Mouse (Mus musculus) lung, postnatal 0 days (tissue): ENCODE results near the gene Trim41. TPM values are rescaled to one million over a fixed set of nuclear protein-coding genes. Genes with fewer than 3 reads are reported as not detected.

Experiments used
- ATAC-seq: fragments of 200-750 bp; cut with Nextera tagmentation; 2 replicates; pipeline ENCODE4 v1.8.0; 2017; ENCODE audit warnings: moderate library complexity
- DNase-seq: peaks from one replicate; pipeline ENCODE4 v3.0.0-alpha.2; 2016; ENCODE audit warnings: low spot score
- H3K27ac ChIP-seq: fragments of 300-500 bp; sonication (generic); 2 replicates; pipeline ENCODE4 v1.5.1; 2014; ENCODE audit warnings: antibody characterized with exemption, mild to moderate bottlenecking, low read length, mixed read lengths
- H3K27me3 ChIP-seq: fragments of 300-500 bp; sonication (generic); replicated peaks from 2 replicates; pipeline ENCODE4 v1.6.1; 2014; ENCODE audit warnings: low read length, mixed read lengths; ENCODE audit not compliant: insufficient read depth
- H3K36me3 ChIP-seq: fragments of 300-500 bp; sonication (generic); 2 replicates; pipeline ENCODE4 v1.6.1; 2014; ENCODE audit warnings: low read length, mixed read lengths; ENCODE audit not compliant: insufficient read depth
- H3K4me1 ChIP-seq: fragments of 300-500 bp; sonication (generic); 2 replicates; pipeline ENCODE4 v1.6.1; 2014; ENCODE audit warnings: antibody characterized with exemption, low read depth, low read length, mixed read lengths; ENCODE audit not compliant: insufficient read depth
- H3K4me2 ChIP-seq: fragments of 300-500 bp; sonication (generic); replicated peaks from 2 replicates; pipeline ENCODE4 v1.6.1; 2014; ENCODE audit warnings: low read depth, mild to moderate bottlenecking, low read length, moderate library complexity, mixed read lengths
- H3K4me3 ChIP-seq: fragments of 300-500 bp; sonication (generic); 2 replicates; pipeline ENCODE4 v1.5.1; 2014; ENCODE audit warnings: low read depth, low read length
- H3K9ac ChIP-seq: fragments of 300-500 bp; sonication (generic); replicated peaks from 2 replicates; pipeline ENCODE4 v1.6.1; 2014; ENCODE audit warnings: low read depth, mild to moderate bottlenecking
- H3K9me3 ChIP-seq: fragments of 300-500 bp; sonication (generic); 2 replicates; pipeline ENCODE4 v1.6.1; 2016; ENCODE audit warnings: low read length, mixed read lengths
- CTCF ChIP-seq: IDR thresholded peaks from 2 replicates; pipeline ENCODE4 v1.5.1; 2016; ENCODE audit warnings: antibody characterized with exemption, mild to moderate bottlenecking
- EP300 ChIP-seq: IDR thresholded peaks from 2 replicates; pipeline ENCODE4 v1.6.1; 2016; ENCODE audit warnings: antibody characterized with exemption, mild to moderate bottlenecking, control low read depth
- WGBS: fragments of 180-500 bp; shearing (Covaris S2); extraction: QIAGEN DNeasy Blood & Tissue Kit; methylation state at CpG from one replicate; pipeline ENCODE4 v1.1.7; 2014; 5-methylcytosine and 5-hydroxymethylcytosine counted together
- polyA plus RNA-seq: library from polyadenylated mRNA; unstranded; fragments of >200 nt; fragmentation: Nextera tagmentation; extraction: Ambion mirVana; gene quantifications from 2 replicates; pipeline ENCODE4 v1.2.1, GENCODE M21; 2015

Trim41 gene
- polyA plus RNA-seq, 1 experiment from 2014 or later, result 4.3 TPM

DNA sequence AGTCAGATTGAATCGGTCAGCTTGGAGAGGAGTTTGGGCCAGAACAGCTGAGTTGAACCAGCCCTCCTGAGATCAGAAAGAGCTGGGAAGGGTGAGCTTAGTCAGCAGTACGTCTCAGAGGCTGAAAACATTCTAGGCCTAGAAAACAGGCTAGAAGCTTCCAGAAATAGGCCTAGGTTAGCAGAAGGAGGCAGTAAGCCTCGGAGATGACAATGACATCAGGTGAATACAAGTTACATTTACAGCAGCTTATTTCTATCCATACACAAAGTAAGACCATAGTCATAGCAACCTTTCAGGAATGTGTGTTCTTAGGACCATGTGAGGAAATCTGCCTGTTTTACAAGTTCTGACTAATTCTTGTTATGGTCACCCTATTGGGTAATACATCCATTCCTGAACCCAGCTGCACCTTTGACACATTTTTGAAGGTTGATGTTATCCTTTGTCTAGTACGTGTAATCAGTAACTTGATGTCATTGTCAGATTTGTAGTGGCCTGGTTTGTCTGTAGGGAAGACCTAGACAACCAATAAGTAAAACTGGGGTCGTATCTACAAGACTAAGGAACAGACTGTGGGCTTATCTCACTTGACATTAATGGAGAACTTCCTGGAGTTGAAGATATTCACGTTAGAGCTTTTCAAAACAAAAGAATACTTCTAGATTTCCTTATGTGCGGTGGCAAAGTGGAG, 2.6 kb upstream of the Trim41 start:
- 61% methylated on average over 7 of the region's 7 CpGs for WGBS

DNA sequence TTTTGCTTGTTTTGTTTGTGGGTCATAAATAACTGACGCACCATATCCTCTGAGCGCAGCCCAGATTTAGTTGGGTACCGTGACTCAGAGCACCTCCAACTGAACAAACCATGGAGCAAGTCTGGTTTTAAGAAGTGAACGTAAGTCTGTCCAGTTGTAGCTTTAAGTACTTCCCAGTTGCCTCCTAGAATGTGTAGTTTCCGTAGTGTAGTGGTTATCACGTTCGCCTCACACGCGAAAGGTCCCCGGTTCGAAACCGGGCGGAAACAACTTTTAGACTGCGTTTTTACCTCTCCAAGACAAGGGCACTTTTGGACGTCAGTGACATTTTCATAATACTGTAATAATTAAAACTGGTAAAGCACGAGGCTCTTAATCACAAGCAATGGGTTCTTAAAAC, 1.2 kb upstream of the Trim41 start:
- ATAC-seq (0 out of 2 replicates have a peak, but pooled peaks have one; percentile 2), DNase-seq (peak; percentile 95)
- Histone ChIP-seq H3K9ac (peak overlapping the region; percentile 43), H3K9me3 (no peaks in the 10 kb centered on the region), H3K27ac (peak overlapping the region; percentile 97), H3K4me2 (peak overlapping the region; percentile 90), H3K27me3 (no peaks in the 10 kb centered on the region), H3K36me3 (no peaks in the 10 kb centered on the region), H3K4me1 (peaks cover 6% of the 10 kb centered on the region; the same call in 1 of the 2 replicates), H3K4me3 (peak overlapping the region; percentile 62)
- TF ChIP-seq CTCF (no peak), EP300 (peak; percentile 49; the same call in 1 of the 2 replicates)
- under 1% methylated on average over 16 of the region's 16 CpGs for WGBS

More for the DNA sequence above, 2.6 kb upstream of the Trim41 start:
- Histone ChIP-seq H3K27ac (no peak overlapping the region), H3K36me3 (no peaks in the 10 kb centered on the region), H3K9ac (no peak overlapping the region), H3K4me2 (no peak overlapping the region), H3K4me1 (peaks cover 11% of the 10 kb centered on the region; the same call in 1 of the 2 replicates), H3K27me3 (0 out of 2 replicates have a peak, but pooled peaks cover 6% of the 10 kb centered on the region), H3K9me3 (no peaks in the 10 kb centered on the region), H3K4me3 (no peak overlapping the region)
- DNase-seq (peak; percentile 37), ATAC-seq (no peak)
- TF ChIP-seq EP300, result no peak
- TF ChIP-seq CTCF, result no peak

DNA sequence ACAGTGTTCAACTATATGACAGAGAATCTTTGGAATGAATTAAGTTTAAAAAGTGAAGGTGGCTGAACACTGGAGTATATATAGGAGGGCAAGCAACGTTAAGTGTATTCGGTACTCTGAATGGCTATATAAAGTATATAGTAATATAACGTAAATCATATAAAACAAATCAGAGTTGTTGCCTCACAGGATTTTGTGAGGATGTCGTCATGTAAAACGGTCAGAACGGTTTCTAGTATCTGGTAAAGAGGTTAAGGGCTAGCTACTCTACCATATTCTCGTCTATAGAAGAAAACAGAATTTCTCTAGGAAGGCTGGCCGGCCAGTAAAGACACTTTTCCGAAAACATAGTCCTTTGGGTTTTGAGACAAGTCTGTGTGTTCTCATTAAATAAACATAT, 641 bp upstream of the Trim41 start:
- peak overlapping the region; percentile 97 for H3K27ac ChIP-seq
- no peaks in the 10 kb centered on the region for H3K27me3 ChIP-seq
- ATAC-seq (no peak), DNase-seq (no peak)
- peak overlapping the region; percentile 62 for H3K4me3 ChIP-seq
- WGBS, result 4% methylated on average over 9 of the region's 9 CpGs
- H3K9me3 ChIP-seq, result no peaks in the 10 kb centered on the region
- peak overlapping the region; percentile 90 for H3K4me2 ChIP-seq
- peak overlapping the region; percentile 43 for H3K9ac ChIP-seq
- peaks cover 6% of the 10 kb centered on the region; the same call in 1 of the 2 replicates for H3K4me1 ChIP-seq
- no peaks in the 10 kb centered on the region for H3K36me3 ChIP-seq
- TF ChIP-seq CTCF, result no peak
- TF ChIP-seq EP300, result no peak

DNA sequence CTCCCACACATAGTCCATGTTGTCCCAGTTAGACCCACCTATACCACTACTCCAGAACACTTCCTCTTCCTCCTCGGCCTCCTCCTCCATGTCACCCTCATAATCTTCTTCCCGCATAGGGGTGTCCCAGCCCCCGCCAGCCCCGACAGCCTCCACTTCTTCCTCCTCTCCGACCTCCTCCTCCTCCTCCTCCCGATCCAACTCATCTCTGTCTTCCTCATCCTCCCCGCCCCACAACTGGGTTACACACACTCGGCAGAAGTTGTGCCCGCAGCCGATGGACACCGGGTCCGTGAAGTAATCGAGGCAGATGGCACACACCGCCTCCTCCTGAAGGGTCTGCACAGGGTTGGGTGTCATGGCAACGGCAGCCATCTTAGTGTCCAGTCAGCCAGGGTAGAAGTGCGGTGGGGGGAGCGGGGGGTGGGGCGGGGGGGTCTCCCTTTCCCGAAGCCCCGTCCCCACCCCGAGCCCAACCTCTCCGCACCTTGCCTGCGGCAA, 822 bp downstream of the Trim41 start:
- H3K36me3 ChIP-seq, result 0 out of 2 replicates have a peak, but pooled peaks cover 6% of the 10 kb centered on the region
- TF ChIP-seq EP300 (no peak), CTCF (no peak)
- peak; percentile 12; the same call in 1 of the 2 replicates for ATAC-seq
- peak overlapping the region; percentile 90 for H3K4me2 ChIP-seq
- peak overlapping the region; percentile 97 for H3K27ac ChIP-seq
- H3K4me1 ChIP-seq, result peaks cover 6% of the 10 kb centered on the region; the same call in 1 of the 2 replicates
- no peaks in the 10 kb centered on the region for H3K27me3 ChIP-seq
- WGBS, result under 1% methylated on average over 23 of the region's 23 CpGs
- peak overlapping the region; percentile 58 for H3K9ac ChIP-seq
- no peaks in the 10 kb centered on the region for H3K9me3 ChIP-seq
- H3K4me3 ChIP-seq, result peak overlapping the region; percentile 62
- peak; percentile 76 for DNase-seq

DNA sequence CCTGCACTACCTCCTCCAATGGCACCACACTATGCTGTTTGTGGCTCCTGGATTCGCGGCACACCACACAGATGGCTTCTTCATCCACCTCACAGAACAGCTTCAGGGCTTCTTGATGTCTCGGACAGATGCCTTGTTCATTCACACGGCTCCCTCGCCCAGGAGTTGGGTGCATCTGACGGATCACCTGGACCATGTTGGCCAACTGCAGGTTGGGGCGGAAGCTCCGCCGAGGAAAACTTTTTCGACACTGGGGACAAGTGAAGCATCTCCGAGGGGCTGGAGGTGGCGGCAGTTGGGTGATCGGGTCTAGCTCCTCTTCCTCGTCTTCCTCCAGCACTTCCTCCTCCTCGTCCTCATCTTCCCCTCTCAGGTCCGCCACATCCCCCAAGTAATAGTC, 1.3 kb downstream of the Trim41 start:
- H3K9ac ChIP-seq, result peak overlapping the region; percentile 58; the same call in 1 of the 2 replicates
- TF ChIP-seq EP300, result no peak
- H3K27me3 ChIP-seq, result no peaks in the 10 kb centered on the region
- no peaks in the 10 kb centered on the region for H3K9me3 ChIP-seq
- peak overlapping the region; percentile 90 for H3K4me2 ChIP-seq
- 67% methylated on average over 16 of the region's 16 CpGs for WGBS
- DNase-seq, result no peak
- no peak for ATAC-seq
- H3K36me3 ChIP-seq, result 0 out of 2 replicates have a peak, but pooled peaks cover 6% of the 10 kb centered on the region
- H3K4me1 ChIP-seq, result peaks cover 6% of the 10 kb centered on the region; the same call in 1 of the 2 replicates
- peak overlapping the region; percentile 97; the same call in 1 of the 2 replicates for H3K27ac ChIP-seq
- H3K4me3 ChIP-seq, result peak overlapping the region; percentile 62

DNA sequence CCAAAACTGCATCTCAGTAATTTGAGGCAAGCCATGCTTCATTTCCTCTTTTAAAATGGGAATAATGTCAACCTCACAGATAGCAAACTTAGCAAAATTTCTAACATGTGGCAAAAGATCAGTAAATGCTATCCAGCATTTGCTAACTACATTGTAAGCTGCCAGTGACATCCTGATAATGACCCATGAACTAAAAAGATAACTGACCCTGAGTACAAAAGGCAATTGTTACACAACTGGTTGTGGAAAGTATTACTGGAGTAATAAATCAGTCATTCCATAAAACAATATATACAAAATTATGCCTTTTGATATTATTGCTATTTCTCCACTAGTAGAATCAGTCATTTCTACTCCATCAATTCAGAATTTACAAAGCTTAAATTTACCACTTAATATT, 3.4 kb downstream of the Trim41 start:
- Histone ChIP-seq H3K9me3 (no peaks in the 10 kb centered on the region), H3K27ac (no peak overlapping the region), H3K36me3 (0 out of 2 replicates have a peak, but pooled peaks cover 6% of the 10 kb centered on the region), H3K4me1 (peaks cover 6% of the 10 kb centered on the region; the same call in 1 of the 2 replicates), H3K4me2 (no peak overlapping the region), H3K4me3 (no peak overlapping the region), H3K9ac (no peak overlapping the region), H3K27me3 (no peaks in the 10 kb centered on the region)
- no peak for TF ChIP-seq CTCF
- no peak for TF ChIP-seq EP300
- ATAC-seq (no peak), DNase-seq (no peak)
